Mouse (Mus musculus) heart, adult 11 months (tissue): ENCODE results near the gene Cdc7.

ENCODE experiments used
- DNase-seq: peaks from one replicate; pipeline ENCODE4 v3.0.0; 2022

Cdc7 gene

DNA sequence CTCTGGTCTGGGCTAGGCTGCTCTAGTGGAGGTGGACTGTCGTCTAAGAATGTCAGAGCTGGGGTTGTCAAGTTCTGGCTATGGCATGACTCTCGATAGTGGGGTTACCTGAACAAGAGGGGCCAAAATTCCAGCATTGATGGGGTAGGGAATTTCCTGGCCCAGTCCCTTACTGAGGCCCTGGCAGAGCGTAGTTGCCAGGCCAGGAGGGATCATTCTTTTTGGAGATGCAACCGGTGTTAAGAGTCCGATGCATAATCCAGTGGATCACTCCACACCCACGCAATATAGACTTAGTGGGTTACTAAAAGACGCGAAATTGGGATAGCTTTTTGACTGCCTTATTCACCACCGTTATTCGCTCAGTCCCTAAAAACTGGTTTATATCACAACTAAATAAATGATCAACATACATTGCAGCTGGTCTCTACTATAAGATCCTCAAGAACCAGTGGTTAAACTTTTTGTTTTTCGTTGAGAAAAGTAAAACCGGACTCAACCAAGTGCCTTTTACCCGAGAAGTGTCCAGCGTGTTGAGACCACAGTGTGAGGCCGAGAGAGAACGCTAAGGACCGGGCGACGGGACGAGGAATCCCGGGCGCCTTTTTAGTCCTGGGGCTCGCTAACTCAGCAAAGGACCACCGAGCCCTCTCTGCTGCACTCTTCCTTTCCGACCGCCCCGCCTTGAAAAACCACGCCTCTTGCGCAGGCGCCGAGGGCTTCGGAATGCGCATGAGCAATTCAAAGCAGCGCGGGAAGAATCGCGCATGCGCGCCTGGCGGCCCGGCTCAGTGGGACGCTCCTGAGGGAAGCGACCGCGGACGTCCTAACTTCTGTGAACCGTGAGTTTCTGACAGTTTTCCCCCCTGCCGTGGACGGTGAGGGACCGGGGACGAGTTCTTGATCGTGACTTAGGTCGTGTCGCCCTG is at the start of gene Cdc7:
TSS of gene Cdc7 (plus strand) at position 739 of the 929 bp plus-strand sequence.
- DNase-seq, result peak; percentile 99

DNA sequence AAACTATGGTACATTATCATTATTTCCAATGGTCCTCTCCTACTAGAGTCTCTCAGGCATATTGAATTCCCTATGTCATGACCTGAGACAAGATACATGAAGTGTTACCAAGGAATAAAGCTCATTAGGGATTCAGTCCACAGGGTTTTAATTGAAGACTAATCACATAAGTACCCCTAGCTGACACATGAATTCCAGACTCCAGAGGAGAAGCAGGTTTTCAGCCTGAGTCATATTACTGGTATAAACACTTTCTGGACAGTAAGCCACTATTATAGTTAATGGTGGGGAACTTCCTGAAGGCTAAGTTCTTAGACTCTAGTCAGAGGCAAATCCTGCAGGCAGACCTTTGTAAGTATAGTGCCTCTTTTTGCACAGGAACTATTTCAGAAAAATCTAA is 44.8 kb upstream of the Cdc7 start:
- no peak for DNase-seq

DNA sequence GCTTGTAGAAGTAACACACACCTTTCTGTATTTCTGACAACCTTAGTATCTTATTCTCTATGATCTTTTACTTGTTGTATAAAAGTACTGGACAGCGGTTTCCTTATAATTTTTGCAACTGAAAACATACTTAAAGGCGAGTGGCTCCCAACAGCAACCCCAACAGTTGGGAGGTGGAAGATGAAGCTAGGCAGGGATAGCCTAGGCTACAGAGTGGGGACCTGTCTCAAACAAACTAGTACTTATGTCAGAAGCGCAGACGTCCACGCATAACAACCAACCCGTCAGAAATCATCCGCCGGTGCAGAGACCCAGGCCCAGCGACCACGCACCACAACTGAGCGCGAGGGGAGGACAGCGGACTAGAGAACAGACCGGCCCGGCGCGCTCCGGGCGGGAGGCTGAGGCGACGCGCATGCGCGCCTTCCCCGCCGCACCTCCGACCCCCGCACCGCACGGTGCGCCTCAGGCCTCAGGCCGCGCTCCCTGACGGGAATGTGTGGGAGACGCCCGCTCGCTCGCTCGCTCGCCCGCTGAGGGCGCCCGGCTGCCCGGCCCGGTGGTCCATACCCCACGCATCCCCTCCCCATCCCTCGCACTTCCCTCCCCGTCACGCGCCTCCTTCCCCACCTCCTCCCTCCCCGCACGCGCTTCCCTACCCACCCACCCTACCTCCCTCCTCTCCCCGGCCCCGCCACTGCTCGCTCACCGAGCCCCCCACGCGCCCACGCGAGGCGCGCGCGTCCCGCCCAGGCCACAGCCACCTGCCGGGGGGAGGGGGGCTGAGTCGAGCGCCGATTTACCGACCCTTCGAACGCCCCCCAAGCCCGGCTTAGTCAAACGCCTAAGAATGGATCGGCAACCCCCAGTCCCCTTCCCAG is 38.4 kb upstream of the Cdc7 start, which contains the start of gene Hfm1:
TSS of gene Hfm1 (minus strand) at position 834 of the 881 bp plus-strand sequence.
- peak; percentile 89 for DNase-seq

- DNase-seq, result no peak
These were observed 37.8 kb upstream of the Cdc7 start for GRCm38 (mm10) chr5:106926369-106926686.

DNA sequence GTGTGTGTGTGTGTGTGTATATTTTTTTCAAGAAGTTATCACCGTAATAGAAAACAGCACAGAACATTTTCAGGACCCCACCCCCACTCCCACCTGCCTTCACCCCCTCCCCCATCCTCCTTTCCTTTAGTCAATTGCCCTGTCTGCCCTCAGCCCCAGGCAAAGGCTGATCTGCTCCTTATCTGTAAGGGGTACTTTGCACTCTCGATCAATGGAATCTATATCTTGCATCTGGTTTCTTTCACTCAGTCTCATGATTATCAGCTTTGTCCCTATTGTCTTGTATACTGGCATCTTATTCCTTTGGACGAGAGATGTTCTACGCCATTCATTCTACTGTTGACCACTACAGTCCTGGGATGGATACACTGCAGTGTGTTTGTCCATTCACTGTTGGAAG is 36.1 kb upstream of the Cdc7 start:
- DNase-seq, result no peak

DNA sequence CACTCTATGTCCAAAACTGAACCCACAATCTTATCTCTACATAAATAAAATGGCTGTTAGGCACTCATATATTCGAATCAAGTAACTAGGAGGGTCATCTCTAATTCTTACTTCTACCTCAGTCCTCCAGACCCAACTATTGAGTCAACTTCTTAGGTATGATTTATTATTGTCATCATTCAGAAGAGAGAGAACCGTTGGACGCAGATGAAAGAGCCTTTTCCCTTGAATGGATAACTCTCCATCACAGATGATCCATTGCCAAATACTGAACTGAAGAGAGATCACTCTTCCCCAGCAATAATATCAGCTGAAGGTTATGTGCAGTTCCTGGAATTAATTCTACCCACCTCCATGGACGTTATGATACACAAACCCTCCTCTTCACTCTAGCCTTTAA is 17.8 kb upstream of the Cdc7 start:
- no peak for DNase-seq

DNA sequence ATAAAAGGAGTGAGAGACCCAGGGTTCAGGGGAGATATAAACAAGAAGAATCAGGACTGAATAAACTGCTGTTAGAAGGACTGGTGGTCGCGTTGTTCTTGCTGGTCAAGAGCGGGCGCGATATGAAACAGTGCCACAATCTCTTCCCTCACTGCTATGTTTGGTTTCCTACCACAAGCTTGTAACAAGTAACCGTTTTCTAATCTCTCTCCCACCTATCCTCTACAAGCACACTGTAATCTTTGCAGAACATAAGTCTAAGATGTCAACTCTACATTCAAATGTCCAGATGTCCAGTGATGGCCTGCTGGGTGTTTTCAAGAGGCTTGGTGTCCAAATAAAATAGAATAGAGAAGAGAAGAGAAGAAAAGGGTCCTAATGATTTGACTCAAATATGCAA is 15.4 kb upstream of the Cdc7 start:
- DNase-seq, result no peak

- peak; percentile 96 for DNase-seq
These were observed 7.7 kb upstream of the Cdc7 start for GRCm38 (mm10) chr5:106956467-106956866.

- no peak for DNase-seq
These were observed 5.1 kb upstream of the Cdc7 start for GRCm38 (mm10) chr5:106959031-106959430.

GRCm38 (mm10) chr5:106960451-106960850 is 3.7 kb upstream of the Cdc7 start:
- peak; percentile 23 for DNase-seq

DNA sequence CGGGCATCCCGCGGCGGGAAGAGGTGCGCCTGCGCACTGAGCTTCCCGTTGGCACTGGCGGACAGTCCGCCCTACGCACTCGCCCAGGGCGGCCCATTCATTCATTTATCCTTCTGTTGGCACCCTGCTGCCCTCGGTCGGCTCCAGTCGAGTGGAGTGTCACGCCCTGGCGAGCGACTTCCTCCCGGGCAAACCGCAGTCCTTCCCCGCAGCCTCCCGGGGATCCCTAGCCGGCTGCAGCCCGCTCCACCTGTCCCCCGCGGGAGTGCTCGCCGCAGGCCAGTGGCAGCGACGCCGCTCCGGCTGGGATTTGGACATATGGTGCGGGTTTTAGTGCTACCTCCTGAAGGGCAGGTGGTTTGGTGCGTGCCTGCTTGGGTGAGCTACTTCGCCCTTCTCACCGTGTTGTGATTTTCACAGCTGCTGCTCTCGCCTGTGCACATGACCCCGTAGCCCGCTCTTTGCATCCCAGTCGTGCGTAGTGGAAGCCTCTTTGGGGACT is 442 bp downstream of the Cdc7 start:
- no peak for DNase-seq

GRCm38 (mm10) chr5:106966443-106966842 is 2.3 kb downstream of the Cdc7 start:
- no peak for DNase-seq

DNA sequence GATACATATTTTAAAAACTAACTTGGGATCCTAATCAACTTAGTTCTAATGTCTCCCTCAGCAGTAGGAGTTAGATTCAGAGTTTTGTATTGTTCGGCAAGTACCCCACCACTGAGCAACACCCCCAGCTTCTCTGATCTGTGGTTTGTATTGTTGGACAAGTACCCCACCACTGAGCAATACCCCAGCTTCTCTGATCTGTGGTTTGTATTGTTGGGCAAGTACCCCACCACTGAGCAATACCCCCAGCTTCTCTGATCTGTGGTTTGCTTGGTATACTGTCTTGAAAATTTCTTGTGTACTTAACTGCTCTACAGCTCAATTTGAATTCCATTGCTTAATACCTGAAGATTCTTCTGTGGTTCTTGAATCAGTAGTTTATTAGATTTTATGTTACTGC is 3.5 kb downstream of the Cdc7 start:
- no peak for DNase-seq

GRCm38 (mm10) chr5:106973883-106974282 is 9.8 kb downstream of the Cdc7 start:
- DNase-seq, result peak; percentile 22

DNA sequence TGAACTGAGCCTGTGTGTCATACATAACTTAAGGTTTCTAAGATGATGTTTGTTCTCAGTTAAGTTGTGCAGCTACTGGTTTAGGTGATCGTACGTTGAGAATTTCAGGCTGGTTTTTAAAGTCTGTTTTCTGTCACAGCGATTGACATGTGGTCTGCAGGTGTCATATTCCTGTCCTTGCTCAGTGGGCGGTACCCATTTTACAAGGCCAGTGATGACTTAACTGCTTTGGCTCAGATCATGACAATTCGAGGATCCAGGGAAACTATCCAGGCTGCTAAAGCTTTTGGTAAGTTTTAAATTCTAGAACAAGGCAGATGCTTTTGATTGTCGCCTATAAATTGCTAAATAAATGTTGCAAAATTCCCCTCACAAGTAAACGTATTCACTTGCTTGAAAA is 15.0 kb downstream of the Cdc7 start:
- DNase-seq, result peak; percentile 16

GRCm38 (mm10) chr5:106982298-106982952 is 18.3 kb downstream of the Cdc7 start:
- DNase-seq, result peak; percentile 51

DNA sequence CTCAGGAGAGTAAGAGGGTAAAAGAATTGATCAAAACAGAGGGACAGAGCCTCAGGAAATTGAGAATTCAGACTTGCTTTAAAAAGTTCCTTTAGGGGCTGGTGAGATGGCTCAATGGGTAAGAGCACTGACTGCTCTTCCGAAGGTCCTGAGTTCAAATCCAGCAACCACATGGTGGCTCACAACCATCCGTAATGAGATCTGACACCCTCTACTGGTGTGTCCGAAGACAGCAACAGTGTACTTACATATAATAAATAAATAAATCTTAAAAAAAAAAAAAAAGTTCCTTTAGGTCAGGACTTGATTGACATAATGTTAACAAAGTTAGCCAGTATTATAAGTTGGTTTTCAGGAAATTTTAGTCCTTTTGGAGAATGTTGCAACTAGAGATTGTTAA is 20.8 kb downstream of the Cdc7 start:
- DNase-seq, result peak; percentile 54

DNA sequence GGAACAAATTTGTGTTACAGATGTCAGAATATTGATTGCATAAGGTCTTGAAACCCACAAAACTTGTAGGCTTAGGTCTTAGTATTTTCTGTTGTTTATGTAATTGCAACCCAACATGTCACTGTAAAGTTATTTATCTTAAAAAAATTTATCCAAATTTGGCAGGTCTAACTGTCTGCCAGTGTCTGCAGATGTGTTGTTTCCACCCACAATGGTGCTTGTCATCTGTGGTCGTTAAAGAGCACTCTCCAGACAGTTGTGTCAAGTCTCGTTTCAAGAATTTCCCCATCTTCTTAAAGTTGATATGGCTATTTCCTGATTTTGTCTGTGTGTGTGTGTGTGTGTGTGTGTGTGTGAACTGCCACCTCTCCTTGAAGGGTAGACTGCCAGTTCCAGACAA is 21.5 kb downstream of the Cdc7 start:
- DNase-seq, result peak; percentile 2

DNA sequence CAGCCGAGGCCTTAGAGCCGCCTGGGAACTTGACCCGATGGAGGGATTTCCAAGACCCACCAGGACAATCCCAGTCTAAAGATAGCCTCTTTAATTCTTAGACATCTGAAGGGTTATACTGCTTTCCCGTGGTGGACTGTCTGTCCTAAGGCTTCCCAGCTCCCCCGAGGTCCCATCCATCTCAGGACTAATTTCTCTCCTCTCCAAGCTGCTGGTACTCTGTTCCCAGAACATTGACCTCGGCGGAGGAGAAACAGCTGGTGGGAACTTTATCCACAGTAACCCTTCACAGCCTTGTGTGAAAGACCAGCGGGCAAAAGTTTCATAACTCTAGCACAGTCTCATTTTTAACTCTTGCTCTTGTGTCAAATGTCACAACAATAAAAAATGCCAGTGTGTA is 25.1 kb downstream of the Cdc7 start:
- peak; percentile 97 for DNase-seq

GRCm38 (mm10) chr5:106989786-106990185 is 25.7 kb downstream of the Cdc7 start:
- DNase-seq, result peak; percentile 79

GRCm38 (mm10) chr5:106990639-106991299 is 26.6 kb downstream of the Cdc7 start:
- peak; percentile 96 for DNase-seq

DNA sequence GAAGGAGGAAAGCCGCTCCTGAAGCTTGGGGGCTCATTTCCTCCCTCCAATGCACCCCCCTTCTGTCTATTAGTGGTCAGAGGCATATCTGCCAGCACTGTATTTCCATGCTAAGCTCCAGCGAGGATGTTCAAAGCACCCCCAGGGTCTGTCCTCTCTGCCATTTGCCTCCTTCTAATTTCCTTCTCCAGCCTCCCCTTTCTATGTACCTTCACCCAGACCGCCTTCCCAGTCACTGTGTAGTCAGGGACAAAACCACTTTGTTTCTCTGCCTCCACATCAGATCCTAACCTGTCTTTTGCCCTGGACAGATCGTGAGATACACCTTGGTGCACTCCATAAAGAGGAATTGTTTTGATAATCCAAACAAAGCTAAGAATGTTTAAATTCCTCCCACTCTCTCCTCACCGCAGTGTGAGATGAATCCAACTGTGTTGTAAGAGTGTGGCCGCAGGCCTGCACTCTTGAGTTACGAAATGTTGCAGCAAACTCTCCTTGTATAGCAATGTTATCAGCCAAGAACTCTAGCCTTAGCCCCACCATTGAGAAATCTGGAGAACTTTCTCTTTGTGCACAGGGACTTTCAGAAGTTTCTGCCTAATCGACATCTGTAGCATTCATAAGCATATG is 27.3 kb downstream of the Cdc7 start:
- DNase-seq, result peak; percentile 96
